Mouse (Mus musculus) MEL (cell line): ENCODE measurements around the gene Ppcdc. TPM values are rescaled to one million over a fixed set of nuclear protein-coding genes. Genes with fewer than 3 reads are reported as not detected.

Experiments
- DNase-seq: peaks from one replicate; pipeline ENCODE4 v3.0.0; 2011; ENCODE audit warnings: low read depth, low spot score
- H3K27ac ChIP-seq: 2 replicates; pipeline ENCODE4 v1.5.1; 2012; ENCODE audit warnings: low read depth, mild to moderate bottlenecking, control low read depth, low read length, moderate library complexity; ENCODE audit not compliant: control insufficient read depth
- H3K27me3 ChIP-seq, 2 experiments: fragments of 150-350 bp in 1 of 2; sonication (generic) in 1 of 2; 2 replicates each; pipeline ENCODE4 v1.6.1; 2012; ENCODE audit warnings: low read length in 2 of 2, mild to moderate bottlenecking in 2 of 2, improper control_type of control experiment in 1 of 2, moderate library complexity in 1 of 2; ENCODE audit not compliant: insufficient read depth in 2 of 2, control insufficient read depth in 1 of 2
- H3K36me3 ChIP-seq, 2 experiments: 2 replicates each; pipeline ENCODE4 v1.6.1; 2012 to 2014; ENCODE audit warnings: low read length in 2 of 2, improper control_type of control experiment in 1 of 2, inconsistent platforms in 1 of 2, mild to moderate bottlenecking in 1 of 2; ENCODE audit not compliant: insufficient read depth in 2 of 2, control insufficient read depth in 1 of 2
- H3K4me1 ChIP-seq, 2 experiments: fragments of 150-350 bp in 1 of 2; sonication (generic) in 1 of 2; 2 replicates each; pipeline ENCODE4 v1.6.1; 2012; ENCODE audit warnings: low read length in 2 of 2, improper control_type of control experiment in 1 of 2, mild to moderate bottlenecking in 1 of 2; ENCODE audit not compliant: insufficient read depth in 2 of 2, control insufficient read depth in 1 of 2
- H3K4me3 ChIP-seq, 2 experiments: fragments of 150-350 bp in 1 of 2; sonication (generic) in 1 of 2; 2 replicates each; pipeline ENCODE4 v1.5.1; 2012; ENCODE audit warnings: low read depth in 2 of 2, low read length in 2 of 2, mild to moderate bottlenecking in 2 of 2, moderate library complexity in 2 of 2, control low read depth in 1 of 2, improper control_type of control experiment in 1 of 2; ENCODE audit not compliant: control insufficient read depth in 1 of 2, insufficient read depth in 1 of 2
- H3K79me2 ChIP-seq: 2 replicates; pipeline ENCODE4 v1.6.1; 2012; ENCODE audit warnings: mild to moderate bottlenecking, low read length, moderate library complexity; ENCODE audit not compliant: control insufficient read depth, poor library complexity, insufficient read depth
- H3K9ac ChIP-seq: 2 replicates; pipeline ENCODE4 v1.6.1; 2012; ENCODE audit warnings: low read depth, mild to moderate bottlenecking, control low read depth, low read length, moderate library complexity; ENCODE audit not compliant: control insufficient read depth, poor library complexity, severe bottlenecking
- H3K9me3 ChIP-seq: fragments of 150-350 bp; sonication (generic); replicated peaks from 2 replicates; pipeline ENCODE4 v1.6.1; 2012; ENCODE audit warnings: mild to moderate bottlenecking, low read length, improper control_type of control experiment, moderate library complexity; ENCODE audit not compliant: insufficient read depth
- CHD2 ChIP-seq: IDR thresholded peaks from 2 replicates; pipeline ENCODE4 v1.6.1; 2011; ENCODE audit warnings: low read length, improper control_type of control experiment
- E2F4 ChIP-seq: IDR thresholded peaks from 2 replicates; pipeline ENCODE4 v1.6.1; 2011; ENCODE audit warnings: low read depth, low read length, improper control_type of control experiment, borderline replicate concordance
- ETS1 ChIP-seq: IDR thresholded peaks from 2 replicates; pipeline ENCODE4 v1.6.1; 2012; ENCODE audit warnings: low read depth, mild to moderate bottlenecking, inconsistent platforms, low read length, improper control_type of control experiment, moderate library complexity
- GATA1 ChIP-seq: IDR thresholded peaks from 2 replicates; pipeline ENCODE4 v1.6.1; 2011; ENCODE audit warnings: low read depth, low read length, improper control_type of control experiment
- HCFC1 ChIP-seq: IDR thresholded peaks from 2 replicates; pipeline ENCODE4 v1.6.1; 2012; ENCODE audit warnings: low read depth, mild to moderate bottlenecking, inconsistent platforms, low read length, improper control_type of control experiment, moderate library complexity
- MAX ChIP-seq: IDR thresholded peaks from 2 replicates; pipeline ENCODE4 v1.6.1; 2011; ENCODE audit warnings: low read length, improper control_type of control experiment
- MAZ ChIP-seq: IDR thresholded peaks from 2 replicates; pipeline ENCODE4 v1.6.1; 2012; ENCODE audit warnings: low read depth, mild to moderate bottlenecking, inconsistent platforms, low read length, improper control_type of control experiment
- MEF2A ChIP-seq: IDR thresholded peaks from 2 replicates; pipeline ENCODE4 v1.6.1; 2014; ENCODE audit warnings: low read depth, mild to moderate bottlenecking, inconsistent platforms, low read length, improper control_type of control experiment; ENCODE audit not compliant: poor library complexity, insufficient replicate concordance, severe bottlenecking; ENCODE audit errors: extremely low read depth
- POLR2AphosphoS2 ChIP-seq: IDR thresholded peaks from 2 replicates; pipeline ENCODE4 v1.6.1; 2011; ENCODE audit warnings: low read length, improper control_type of control experiment
- POLR2AphosphoS5 ChIP-seq: IDR thresholded peaks from 2 replicates; pipeline ENCODE4 v1.6.1; 2012; ENCODE audit warnings: low read depth, borderline replicate concordance, mild to moderate bottlenecking, inconsistent platforms, low read length, moderate library complexity, mixed read lengths
- RAD21 ChIP-seq: IDR thresholded peaks from 2 replicates; pipeline ENCODE4 v1.6.1; 2011; ENCODE audit warnings: mild to moderate bottlenecking, low read depth, low read length, improper control_type of control experiment
- SIN3A ChIP-seq: IDR thresholded peaks from 2 replicates; pipeline ENCODE4 v1.6.1; 2012; ENCODE audit warnings: low read length, improper control_type of control experiment, inconsistent platforms
- SMC3 ChIP-seq: IDR thresholded peaks from 2 replicates; pipeline ENCODE4 v1.6.1; 2011; ENCODE audit warnings: low read depth, low read length, improper control_type of control experiment
- TCF12 ChIP-seq: IDR thresholded peaks from 2 replicates; pipeline ENCODE4 v1.6.1; 2014; ENCODE audit warnings: low read depth, mild to moderate bottlenecking, inconsistent platforms, low read length, improper control_type of control experiment, moderate library complexity
- USF1 ChIP-seq: IDR thresholded peaks from 2 replicates; pipeline ENCODE4 v1.6.1; 2014; ENCODE audit warnings: low read depth, mild to moderate bottlenecking, inconsistent platforms, low read length, improper control_type of control experiment, moderate library complexity
- USF2 ChIP-seq, 2 experiments: IDR thresholded peaks; 2 replicates each; pipeline ENCODE4 v1.6.1; 2011 to 2012; ENCODE audit warnings: improper control_type of control experiment in 2 of 2, low read length in 2 of 2, borderline replicate concordance in 1 of 2, inconsistent platforms in 1 of 2, low read depth in 1 of 2, mild to moderate bottlenecking in 1 of 2; ENCODE audit not compliant: insufficient read depth in 1 of 2
- polyA plus RNA-seq, 2 experiments: library from polyadenylated mRNA; stranded (reverse) in 1 of 2; unstranded in 1 of 2; fragments of >175 nt in 1 of 2; fragments of >200 nt in 1 of 2; gene quantifications; 2 replicates each; pipeline versions ENCODE4 v1.2.1 to v1.2.4; 2012; ENCODE audit warnings: low replicate concordance in 2 of 2, low read depth in 1 of 2; ENCODE audit not compliant: insufficient read length in 2 of 2, insufficient read depth in 1 of 2, missing spikeins in 1 of 2
- total RNA-seq: library from RNA; depleted of rRNA; stranded (reverse); fragments of 300-350 nt; gene quantifications from 2 replicates; pipeline ENCODE4 v1.2.3, GENCODE M21; 2012

Ppcdc gene
- total and polyA plus RNA-seq, 3 experiments, result 20.2 to 23.3 TPM; not detected in 1

- H3K27me3 ChIP-seq, result no peaks in the 10 kb centered on the region; a peak in 1 of 4 replicates
- no peak overlapping the region for H3K27ac ChIP-seq
- no peak overlapping the region for H3K4me3 ChIP-seq
- H3K79me2 ChIP-seq, result no peaks in the 10 kb centered on the region
- H3K36me3 ChIP-seq, result peaks cover 0 to 3% of the 10 kb centered on the region in 2 experiments; a peak in 2 of 4 replicates
- TF ChIP-seq E2F4, result no peak
- TF ChIP-seq ETS1, result no peak
- no peak for TF ChIP-seq RAD21
- no peak for TF ChIP-seq SMC3
- TF ChIP-seq POLR2AphosphoS5, result no peak
- TF ChIP-seq GATA1, result no peak
- H3K9ac ChIP-seq, result no peak overlapping the region
- DNase-seq, result no peak
- H3K4me1 ChIP-seq, result peaks cover 0 to 11% of the 10 kb centered on the region in 2 experiments; a peak in 2 of 4 replicates
- H3K9me3 ChIP-seq, result no peaks in the 10 kb centered on the region
Measured at GRCm38 (mm10) chr9:57342186-57342585, 97.7 kb downstream of the Ppcdc start.

DNA sequence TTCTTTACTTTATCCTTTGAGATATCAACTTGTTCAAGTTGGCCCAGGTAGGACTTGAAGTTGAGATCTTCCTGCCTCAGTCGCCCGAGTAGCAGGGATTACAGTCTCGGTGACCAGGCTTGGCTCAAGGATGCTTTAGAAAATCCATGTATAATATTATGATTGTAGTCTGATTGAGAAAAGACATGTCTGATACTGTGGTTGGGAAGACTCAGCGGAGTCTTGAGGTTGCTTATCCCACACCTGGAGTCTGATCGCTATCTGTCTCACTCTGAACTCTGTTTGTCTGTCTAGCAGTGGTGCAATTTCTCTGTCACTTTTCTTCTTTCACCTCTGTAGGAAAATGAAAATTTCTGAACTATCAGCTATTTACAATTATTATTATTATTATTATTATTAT, 99.6 kb downstream of the Ppcdc start:
- no peaks in the 10 kb centered on the region; a peak in 1 of 4 replicates for H3K27me3 ChIP-seq
- peaks cover 0 to 3% of the 10 kb centered on the region in 2 experiments; a peak in 2 of 4 replicates for H3K36me3 ChIP-seq
- H3K79me2 ChIP-seq, result no peaks in the 10 kb centered on the region
- no peak overlapping the region for H3K4me3 ChIP-seq
- no peak overlapping the region for H3K9ac ChIP-seq
- TF ChIP-seq MAZ (no peak), SIN3A (no peak), MEF2A (no peak), TCF12 (no peak), POLR2AphosphoS5 (no peak), POLR2AphosphoS2 (no peak), USF2 (IDR thresholded peaks at IDR 0.05; ENCODE audit: borderline replicate concordance in 1 of 2, insufficient read depth in 1 of 2, low read depth in 1 of 2, low read length in 2 of 2) (no peak), USF1 (no peak), RAD21 (no peak), MAX (no peak), HCFC1 (no peak), CHD2 (no peak)
- no peak overlapping the region for H3K27ac ChIP-seq
- no peak for DNase-seq
- no peaks in the 10 kb centered on the region for H3K9me3 ChIP-seq
- H3K4me1 ChIP-seq, result peaks cover 0 to 11% of the 10 kb centered on the region in 2 experiments; a peak in 2 of 4 replicates
